Mouse (Mus musculus): ENCODE data around the gene Ptprd.
"Not testable (repeated sequence)": the region's sequence is repeated elsewhere in the genome, so short reads cannot be mapped to it uniquely, and the experiment has no call there.

The Ptprd gene

DNA sequence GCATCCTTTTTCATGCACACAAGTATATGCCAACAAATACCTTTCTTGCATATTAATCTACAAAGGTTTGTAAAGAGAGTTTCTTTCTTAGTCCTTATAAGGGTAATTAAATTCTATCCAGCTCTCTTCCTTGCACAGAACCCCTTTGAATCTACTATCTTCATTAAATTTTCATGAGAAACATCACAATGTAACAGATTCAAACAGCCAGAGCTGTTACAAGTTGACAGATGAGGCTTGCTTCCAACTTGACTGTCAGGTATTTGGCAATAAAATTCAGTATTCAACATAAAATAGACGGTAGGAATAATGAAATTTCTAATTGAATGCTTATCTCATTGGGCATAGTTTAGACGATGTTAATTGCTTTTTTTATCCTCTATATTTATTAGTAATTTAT lies 2067.4 kb downstream of the Ptprd start:
- DNase-seq: no peak

- DNase-seq: no peak
Measured at GRCm38 (mm10) chr4:76137901-76138300, 2073.9 kb downstream of the Ptprd start.

GRCm38 (mm10) chr4:76136625-76137024 lies 2075.1 kb downstream of the Ptprd start:
- DNase-seq: no peak

DNA sequence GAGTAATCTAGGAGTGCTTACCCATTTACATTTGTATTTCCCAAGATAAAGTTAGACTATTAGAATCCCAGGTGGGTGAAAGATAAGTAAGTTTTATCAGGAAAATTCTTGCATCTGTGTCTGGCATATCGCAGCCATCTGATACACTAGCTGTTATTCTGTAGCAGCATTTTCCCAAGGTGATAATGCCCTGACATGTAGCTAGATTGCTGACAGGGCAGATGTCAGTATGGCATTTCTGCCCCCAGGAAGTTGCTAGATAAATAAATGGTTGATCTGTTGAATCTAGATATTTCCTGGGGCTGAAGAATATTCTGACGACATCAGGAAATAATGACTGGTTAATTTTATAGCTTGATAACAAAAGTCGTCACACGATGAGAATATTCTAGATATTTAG lies 2119.9 kb downstream of the Ptprd start:
- DNase-seq: no peak

- DNase-seq: no peak
Measured at GRCm38 (mm10) chr4:76089866-76090265, 2121.9 kb downstream of the Ptprd start.

GRCm38 (mm10) chr4:76076051-76076450 lies 2135.7 kb downstream of the Ptprd start:
- DNase-seq: no peak

- no peak for DNase-seq
Measured at GRCm38 (mm10) chr4:76073286-76073685, 2138.5 kb downstream of the Ptprd start.

DNA sequence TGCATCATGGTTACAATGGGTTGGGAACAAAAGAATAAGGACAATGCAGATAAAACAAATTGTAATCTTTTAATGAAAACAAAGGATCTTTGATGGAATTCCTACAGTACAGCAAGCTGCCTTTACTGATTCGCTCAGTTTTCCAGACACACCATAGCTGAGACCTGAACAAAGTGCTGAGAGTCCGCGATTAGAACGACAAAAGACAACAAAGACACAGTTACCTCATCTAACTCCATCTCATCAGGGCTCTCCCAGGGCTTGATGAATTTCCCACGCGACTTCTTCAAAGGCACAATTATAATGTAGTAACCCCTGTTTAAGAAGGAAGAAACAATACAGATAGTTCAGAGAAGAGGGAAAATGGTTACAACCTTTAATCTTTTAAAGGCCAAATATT lies 2140.0 kb downstream of the Ptprd start:
- no peak for DNase-seq

- DNase-seq: no peak
Measured at GRCm38 (mm10) chr4:76056836-76057235, 2154.9 kb downstream of the Ptprd start.

- no peak for DNase-seq
Measured at GRCm38 (mm10) chr4:76045650-76046049, 2166.1 kb downstream of the Ptprd start.

GRCm38 (mm10) chr4:76044802-76045201 lies 2167.0 kb downstream of the Ptprd start:
- no peak for DNase-seq

- not testable (repeated sequence) for DNase-seq
Measured at GRCm38 (mm10) chr4:76037178-76037577, 2174.6 kb downstream of the Ptprd start.

- no peak for DNase-seq
Measured at GRCm38 (mm10) chr4:76025571-76026325, 2186.0 kb downstream of the Ptprd start.

DNA sequence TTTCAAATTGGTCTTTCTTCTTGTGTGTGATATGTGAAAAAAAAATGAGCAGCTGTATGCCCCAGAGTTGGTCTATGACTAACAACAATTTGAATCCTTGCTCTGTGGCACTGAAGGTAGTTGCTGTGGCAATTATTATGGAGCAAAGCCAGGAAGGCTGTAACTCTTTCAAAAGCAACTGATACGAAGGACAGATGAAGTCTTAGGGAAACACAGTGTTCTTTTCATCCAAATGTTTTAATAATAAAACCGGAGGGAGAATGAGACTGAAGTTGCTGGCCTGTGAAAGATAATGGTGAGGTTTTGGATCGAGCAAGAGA lies 2187.3 kb downstream of the Ptprd start:
- DNase-seq: no peak

- no peak for DNase-seq
Measured at GRCm38 (mm10) chr4:76023756-76024501, 2187.8 kb downstream of the Ptprd start.

DNA sequence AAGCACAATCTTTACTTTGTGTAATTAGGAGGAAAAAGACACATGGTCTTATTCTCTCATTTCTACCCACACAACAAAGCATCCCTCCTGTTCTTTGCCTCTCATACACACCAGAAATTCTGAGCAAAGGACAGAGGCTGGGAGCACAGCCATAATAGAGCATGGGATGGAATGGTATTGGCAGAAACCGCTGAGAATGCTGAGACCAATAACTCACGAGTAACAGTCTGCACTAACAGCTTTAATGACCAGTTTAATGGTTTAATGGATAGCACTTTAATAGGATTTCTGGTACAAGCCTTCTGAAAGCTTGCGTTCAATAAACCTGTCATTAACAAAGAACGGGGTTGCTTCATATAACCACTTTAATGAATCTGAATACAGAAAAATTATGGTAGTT lies 2190.1 kb downstream of the Ptprd start:
- DNase-seq: no peak

- DNase-seq: no peak
Measured at GRCm38 (mm10) chr4:76015026-76015425, 2196.7 kb downstream of the Ptprd start.

DNA sequence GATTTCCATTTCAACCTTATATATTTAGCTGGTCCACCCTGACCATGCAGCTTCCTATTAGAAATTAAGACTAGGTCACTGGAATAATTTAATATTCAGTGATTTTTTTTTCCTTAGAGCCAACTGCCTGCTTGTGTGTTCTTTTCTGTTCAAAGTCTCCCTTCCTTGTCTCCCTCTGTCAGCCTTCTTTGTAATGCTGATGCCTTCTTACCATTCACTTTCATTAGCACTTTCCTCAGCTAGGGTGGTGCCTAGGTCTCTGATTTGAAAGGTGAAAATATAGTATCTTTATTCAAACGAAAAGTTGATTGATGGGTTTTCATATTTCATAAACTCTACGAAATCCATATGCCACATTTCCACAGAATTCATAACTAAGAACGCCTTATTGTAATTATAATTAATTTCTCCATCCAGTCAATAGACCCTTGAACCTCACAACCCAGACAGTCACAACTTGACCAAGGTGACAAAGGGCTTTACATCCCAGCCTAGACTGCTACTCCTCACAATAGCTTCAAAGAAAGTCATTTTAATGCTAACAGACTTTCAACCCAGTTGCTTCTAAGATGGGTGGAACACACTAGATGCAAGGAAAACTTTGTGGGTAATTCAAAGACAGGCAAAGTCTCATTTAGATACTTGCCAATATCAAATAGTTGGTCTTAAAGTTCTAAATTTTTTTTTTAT lies 2197.5 kb downstream of the Ptprd start:
- DNase-seq: no peak

- no peak for DNase-seq
Measured at GRCm38 (mm10) chr4:76008580-76008979, 2203.2 kb downstream of the Ptprd start.

DNA sequence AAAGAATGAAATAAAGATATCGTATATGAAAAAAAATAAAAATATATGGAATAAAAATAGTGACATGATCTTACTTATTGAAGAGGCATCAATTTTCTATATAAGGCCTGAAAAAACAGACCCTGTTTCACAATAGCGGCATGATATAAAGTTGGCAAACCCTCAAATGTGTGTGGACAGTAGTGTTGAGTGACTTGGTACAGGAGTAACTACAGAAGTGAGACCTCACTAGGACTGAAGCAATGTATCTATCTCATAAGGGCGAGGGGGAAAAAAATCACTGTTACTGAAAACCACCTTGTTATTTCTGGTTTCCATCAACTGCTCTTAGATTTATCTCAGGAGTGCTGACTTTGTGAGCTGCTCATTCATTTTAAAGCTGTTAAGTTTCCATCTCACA lies 2204.5 kb downstream of the Ptprd start:
- no peak for DNase-seq

DNA sequence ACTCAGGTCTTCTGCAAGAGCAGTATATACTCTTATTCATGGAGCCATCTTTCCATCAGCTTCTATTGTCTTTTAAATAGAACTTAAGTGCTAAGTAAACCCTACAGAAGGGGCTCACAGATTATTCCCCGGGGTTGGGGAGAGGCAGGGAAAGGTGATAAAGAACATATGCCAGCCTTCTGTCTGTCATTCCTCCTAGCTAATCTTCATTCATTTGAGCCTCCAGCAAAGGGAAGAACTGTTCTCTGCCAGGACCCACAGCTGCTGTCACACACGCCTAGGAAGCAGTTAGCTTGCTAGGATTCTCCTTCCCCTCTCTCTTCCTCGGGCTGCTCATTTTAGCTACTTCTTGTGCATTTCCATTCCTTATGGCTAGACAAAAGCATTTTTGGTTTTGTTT lies 2205.0 kb downstream of the Ptprd start:
- no peak for DNase-seq

- DNase-seq: no peak
Measured at GRCm38 (mm10) chr4:76004161-76004560, 2207.6 kb downstream of the Ptprd start.

GRCm38 (mm10) chr4:76000258-76000657 lies 2211.5 kb downstream of the Ptprd start:
- no peak for DNase-seq

GRCm38 (mm10) chr4:75995841-75996240 lies 2215.9 kb downstream of the Ptprd start:
- DNase-seq: no peak
